ENCODE assay signal across 10 mouse cellular contexts in genomic region chr2:79370711-79371312, GRCm38 (mm10).
DNase-seq lines count a peak whose midpoint lies in the region; ATAC-seq and TF ChIP-seq lines count a peak whose summit lies in the region.
"Had no signal": no experiment of that assay in that cellular context is flagged by ENCODE, and none has a peak within 500 bp of the region (broad histone marks: within the 10 kb centered on the region; RNA-seq: fewer than 3 reads in every experiment).

No protein-coding gene starts in this region.

- no peak for ATAC-seq in heart, embryonic 12.5 days (ENCODE audit: insufficient number of reproducible peaks, low FRiP score)
- no peak for ATAC-seq in embryonic facial prominence, embryonic 12.5 days (ENCODE audit: insufficient number of reproducible peaks, insufficient read depth, low FRiP score, low TSS enrichment)
- no peak for ATAC-seq in forebrain, postnatal 0 days

- no peaks in the 10 kb centered on the region for H3K36me3 ChIP-seq in heart, embryonic 12.5 days
- no peaks in the 10 kb centered on the region for H3K36me3 ChIP-seq in embryonic facial prominence, embryonic 12.5 days
- no peaks in the 10 kb centered on the region for H3K36me3 ChIP-seq in megakaryocyte, embryonic 14.5 days (replicated peaks; ENCODE audit: low read length)
- no peaks in the 10 kb centered on the region for H3K36me3 ChIP-seq in forebrain, postnatal 0 days (ENCODE audit: insufficient read depth)
- H3K36me3 ChIP-seq: G1E had no signal

- peaks cover 4% of the 10 kb centered on the region; the same call in 1 of the 2 replicates for H3K4me1 ChIP-seq in heart, embryonic 12.5 days (replicated peaks)
- 0 out of 2 replicates have a peak, but pooled peaks cover 6% of the 10 kb centered on the region for H3K4me1 ChIP-seq in embryonic facial prominence, embryonic 12.5 days
- H3K4me1 ChIP-seq in megakaryocyte, embryonic 14.5 days, result peaks cover 18% of the 10 kb centered on the region
- H3K4me1 ChIP-seq in forebrain, postnatal 0 days (ENCODE audit: insufficient read depth), result no peaks in the 10 kb centered on the region

- H3K9ac ChIP-seq in heart, embryonic 12.5 days, result no peak overlapping the region
- H3K9ac ChIP-seq in embryonic facial prominence, embryonic 12.5 days, result no peak overlapping the region
- H3K9ac ChIP-seq in forebrain, postnatal 0 days, result no peak overlapping the region

- H3K27ac ChIP-seq in heart, embryonic 12.5 days (ENCODE audit: poor library complexity, severe bottlenecking), result no peak overlapping the region
- H3K27ac ChIP-seq in embryonic facial prominence, embryonic 12.5 days, result no peak overlapping the region
- no peak overlapping the region for H3K27ac ChIP-seq in forebrain, postnatal 0 days (ENCODE audit: low read depth, low read length)

- TF ChIP-seq CTCF in forebrain, postnatal 0 days (IDR thresholded peaks at IDR 0.05; ENCODE audit: low read depth), result no peak

- DNase-seq in heart, adult 18-20 months, result peak; percentile 50 to 61
- peak; percentile 76 for DNase-seq in CD4-positive helper T cell, adult 2 months (ENCODE audit: low read depth, low spot score)
- DNase-seq in urinary bladder, postnatal 36 days (ENCODE audit: low spot score in 2 of 2), result no peak
- DNase-seq in forebrain, postnatal 0 days, result no peak
- DNase-seq in adrenal gland, postnatal 4 days (ENCODE audit: low spot score in 2 of 2), result no peak
- DNase-seq: lung, postnatal 10 days had no signal

- H3K4me3 ChIP-seq in heart, embryonic 12.5 days, result no peak overlapping the region
- H3K4me3 ChIP-seq in embryonic facial prominence, embryonic 12.5 days, result 0 out of 2 replicates have a peak overlapping the region, but pooled peaks have one; percentile 2
- H3K4me3 ChIP-seq in megakaryocyte, embryonic 14.5 days (replicated peaks), result peak overlapping the region; percentile 62
- H3K4me3 ChIP-seq in forebrain, postnatal 0 days (ENCODE audit: low read depth, low read length), result no peak overlapping the region

- no peaks in the 10 kb centered on the region for H3K27me3 ChIP-seq in heart, embryonic 12.5 days (replicated peaks)
- H3K27me3 ChIP-seq in embryonic facial prominence, embryonic 12.5 days, result no peaks in the 10 kb centered on the region
- peaks cover 3% of the 10 kb centered on the region for H3K27me3 ChIP-seq in megakaryocyte, embryonic 14.5 days (replicated peaks)
- no peaks in the 10 kb centered on the region for H3K27me3 ChIP-seq in forebrain, postnatal 0 days (ENCODE audit: insufficient read depth, low read length)

- 78% methylated on average over 9 of the region's 9 CpGs for WGBS in heart, embryonic 12.5 days
- 66% methylated on average over 9 of the region's 9 CpGs for WGBS in embryonic facial prominence, embryonic 12.5 days
- WGBS in forebrain, postnatal 0 days, result 73% methylated on average over 9 of the region's 9 CpGs

- H3K9me3 ChIP-seq in heart, embryonic 12.5 days (replicated peaks), result no peaks in the 10 kb centered on the region
- no peaks in the 10 kb centered on the region for H3K9me3 ChIP-seq in embryonic facial prominence, embryonic 12.5 days
- H3K9me3 ChIP-seq in megakaryocyte, embryonic 14.5 days, result no peaks in the 10 kb centered on the region
- no peaks in the 10 kb centered on the region for H3K9me3 ChIP-seq in forebrain, postnatal 0 days (ENCODE audit: low read length)
- H3K9me3 ChIP-seq: G1E had no signal

- no peak overlapping the region for H3K4me2 ChIP-seq in heart, embryonic 12.5 days
- peak overlapping the region; percentile 19; the same call in 1 of the 2 replicates for H3K4me2 ChIP-seq in embryonic facial prominence, embryonic 12.5 days (replicated peaks)
- no peak overlapping the region for H3K4me2 ChIP-seq in forebrain, postnatal 0 days (ENCODE audit: low read depth)

Comparison
In these comparisons a context has a peak if more than half of its experiments do, and no peak if none do; other contexts are left out.
1. DNase-seq: peak in heart, adult 18-20 months (2 of 2) and CD4-positive helper T cell, adult 2 months (single experiment); none in urinary bladder, postnatal 36 days (0 of 2), forebrain, postnatal 0 days (single experiment) and adrenal gland, postnatal 4 days (0 of 2).
2. H3K4me3 ChIP-seq: peak in embryonic facial prominence, embryonic 12.5 days (single experiment) and megakaryocyte, embryonic 14.5 days (single experiment); none in heart, embryonic 12.5 days (single experiment) and forebrain, postnatal 0 days (single experiment).